Mouse (Mus musculus) gastrocnemius, postnatal 25 days (tissue): Measurements from ENCODE around the gene Rab11fip2. TPM values are rescaled to one million over a fixed set of nuclear protein-coding genes. Genes with fewer than 3 reads are reported as not detected.

ENCODE experiments used
- DNase-seq: peaks from one replicate; pipeline ENCODE4 v3.0.0; 2022
- total RNA-seq, 2 experiments: library from RNA; stranded (reverse); gene quantifications; 1 replicate in 1 of 2; 2 replicates in 1 of 2; pipeline ENCODE4 v1.2.3; 2021

The Rab11fip2 gene
- total RNA-seq, 2 experiments from 2014 or later, result 9.3 to 9.6 TPM

DNA sequence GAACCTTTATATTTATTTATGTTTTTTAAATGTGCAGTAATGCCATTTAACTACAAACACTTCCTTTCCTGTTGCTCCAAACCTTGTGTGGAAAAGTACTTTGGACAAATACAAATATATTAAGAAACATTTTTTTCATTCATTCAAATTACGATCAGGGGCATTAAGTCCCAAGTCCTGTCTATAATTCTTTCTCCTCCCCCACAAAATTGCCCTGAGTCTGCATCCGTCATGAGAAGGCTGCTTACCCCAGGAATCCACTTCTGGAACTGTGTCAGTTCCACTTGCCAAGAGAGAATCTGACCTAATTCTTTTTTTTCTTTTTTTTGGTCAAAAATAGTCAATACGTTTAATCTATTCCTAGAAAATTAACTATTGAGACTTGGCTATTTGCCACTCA lies 90.4 kb downstream of the Rab11fip2 start:
- DNase-seq, result no peak
